Mouse (Mus musculus): Measurements from ENCODE around the gene Arhgap8.
"Not testable (repeated sequence)": the region's sequence is repeated elsewhere in the genome, so short reads cannot be mapped to it uniquely, and the experiment has no call there.

The Arhgap8 gene

DNA sequence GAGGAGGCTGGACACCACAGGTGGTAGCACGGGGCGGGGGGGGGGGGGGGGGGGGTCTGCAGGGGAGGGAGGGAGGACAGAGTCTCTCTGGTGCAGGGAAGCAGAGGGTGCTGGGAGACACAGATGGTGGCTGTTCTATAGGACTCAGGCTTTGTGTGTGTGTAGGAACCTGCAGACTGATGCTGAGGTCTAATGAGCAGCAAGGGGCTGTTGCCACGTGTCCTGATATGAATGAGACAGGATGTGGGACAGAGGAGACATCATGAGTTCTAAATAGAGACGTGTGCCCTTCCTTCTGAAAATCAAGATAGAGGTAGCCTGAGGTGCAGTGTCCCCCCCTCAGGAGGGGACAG lies 17.1 kb downstream of the Arhgap8 start:
- DNase-seq: no peak

DNA sequence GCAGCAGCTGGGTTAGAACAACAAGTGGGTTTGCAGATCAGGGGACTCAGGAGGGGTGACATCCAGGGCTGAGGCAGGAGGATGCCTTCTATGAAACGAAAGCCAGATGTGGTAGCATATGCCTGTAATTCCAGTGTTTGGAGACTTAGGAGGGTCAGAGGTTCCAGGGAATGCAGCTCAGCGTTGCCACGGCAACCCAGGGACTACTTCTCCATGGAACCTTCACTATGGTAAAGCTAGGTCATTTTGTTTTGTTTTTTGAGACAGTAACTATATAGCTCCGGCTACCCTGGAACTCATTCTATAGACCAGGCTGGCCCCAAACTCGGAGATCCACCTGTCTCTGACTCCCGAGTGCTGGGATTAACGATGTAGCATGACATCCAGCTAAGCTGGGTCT lies 18.4 kb downstream of the Arhgap8 start:
- no peak for DNase-seq

GRCm38 (mm10) chr15:84741573-84741972 lies 21.7 kb downstream of the Arhgap8 start:
- DNase-seq: no peak

- DNase-seq: no peak
Measured at GRCm38 (mm10) chr15:84743347-84743746, 23.5 kb downstream of the Arhgap8 start.

DNA sequence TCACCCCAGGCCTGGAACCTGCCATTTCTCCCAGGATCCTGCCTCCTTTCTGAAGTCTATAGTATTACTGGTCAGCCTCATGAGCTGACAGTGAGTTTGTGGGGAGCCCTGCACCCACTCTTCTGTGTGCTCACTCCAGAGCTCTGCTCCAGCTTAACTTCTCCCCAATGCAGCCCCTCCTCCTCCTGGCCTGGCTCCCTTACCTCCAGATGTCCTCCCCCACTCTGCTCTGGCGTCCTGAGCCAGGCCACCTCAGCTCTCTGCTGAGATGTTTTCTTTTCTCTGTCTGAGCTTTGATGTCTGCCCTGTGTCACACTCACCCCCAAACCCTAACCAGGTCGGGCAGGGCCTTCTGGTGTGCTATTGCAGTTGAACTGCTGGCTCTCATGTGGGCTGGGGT lies 24.5 kb downstream of the Arhgap8 start:
- no peak for DNase-seq

- no peak for DNase-seq
Measured at GRCm38 (mm10) chr15:84745831-84746230, 26.0 kb downstream of the Arhgap8 start.

DNA sequence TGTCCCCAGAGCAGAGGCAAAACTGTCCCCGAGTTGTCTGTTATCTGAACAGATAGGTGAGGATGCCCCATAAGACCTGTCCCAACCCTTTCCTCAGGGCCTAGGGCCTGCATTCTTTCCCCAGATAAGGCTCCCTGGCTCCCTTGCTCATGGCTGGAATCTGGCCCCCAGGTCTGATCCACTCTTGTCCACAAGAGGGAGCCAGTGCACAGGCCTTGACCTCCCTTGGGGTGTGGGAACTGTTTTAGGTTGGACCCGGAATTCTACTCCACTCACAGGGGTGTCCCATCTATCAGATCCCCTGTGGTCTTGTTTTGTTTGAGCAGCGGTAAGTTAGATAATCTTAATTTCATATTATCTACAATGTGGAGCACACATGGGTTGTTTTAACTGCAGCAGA lies 35.1 kb downstream of the Arhgap8 start:
- peak; percentile 70 for DNase-seq

DNA sequence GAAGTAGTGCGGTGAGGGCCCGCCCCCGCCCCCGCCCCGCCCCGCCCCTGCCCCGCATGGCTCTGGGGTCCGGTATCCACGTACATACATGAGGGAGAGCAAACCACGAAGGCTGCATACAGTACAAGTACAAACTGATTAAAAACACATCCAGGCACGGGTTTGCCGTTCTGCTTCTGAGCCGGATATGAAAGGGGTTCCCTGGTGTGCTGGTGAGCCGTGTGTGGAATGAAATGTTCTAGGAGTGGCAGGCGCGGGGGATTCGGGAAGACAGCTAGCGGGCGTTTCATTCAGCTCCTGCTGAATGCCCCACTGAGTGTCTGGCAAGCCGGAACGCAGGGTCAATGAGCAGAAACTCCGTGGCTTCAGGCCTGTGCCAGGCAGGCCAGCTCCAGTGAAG lies 36.6 kb downstream of the Arhgap8 start:
- no peak for DNase-seq

DNA sequence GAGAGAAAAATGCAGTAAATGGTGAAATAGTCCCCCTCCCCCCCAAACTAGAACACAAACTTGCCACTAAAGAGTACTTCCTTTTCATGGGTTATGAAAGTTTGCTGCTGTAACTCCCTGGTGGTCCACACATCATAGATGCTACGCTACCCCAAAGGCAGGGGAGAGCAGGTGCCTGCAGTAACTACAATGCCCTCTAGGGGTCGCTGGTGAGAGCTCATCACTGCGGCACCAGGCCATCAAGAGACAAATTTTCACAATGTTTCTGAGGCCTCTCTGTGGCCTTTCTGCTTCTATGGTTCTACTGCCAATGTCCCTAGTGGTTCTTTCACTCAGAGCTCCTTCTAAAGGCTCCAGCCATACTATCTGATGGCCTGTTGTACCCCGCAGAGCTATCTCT lies 38.6 kb downstream of the Arhgap8 start:
- DNase-seq: peak; percentile 22

GRCm38 (mm10) chr15:84762712-84763422 lies 43.0 kb downstream of the Arhgap8 start:
- DNase-seq: no peak

GRCm38 (mm10) chr15:84763423-84763812 lies 43.6 kb downstream of the Arhgap8 start:
- no peak for DNase-seq

- DNase-seq: no peak
Measured at GRCm38 (mm10) chr15:84766621-84767020, 46.8 kb downstream of the Arhgap8 start.

DNA sequence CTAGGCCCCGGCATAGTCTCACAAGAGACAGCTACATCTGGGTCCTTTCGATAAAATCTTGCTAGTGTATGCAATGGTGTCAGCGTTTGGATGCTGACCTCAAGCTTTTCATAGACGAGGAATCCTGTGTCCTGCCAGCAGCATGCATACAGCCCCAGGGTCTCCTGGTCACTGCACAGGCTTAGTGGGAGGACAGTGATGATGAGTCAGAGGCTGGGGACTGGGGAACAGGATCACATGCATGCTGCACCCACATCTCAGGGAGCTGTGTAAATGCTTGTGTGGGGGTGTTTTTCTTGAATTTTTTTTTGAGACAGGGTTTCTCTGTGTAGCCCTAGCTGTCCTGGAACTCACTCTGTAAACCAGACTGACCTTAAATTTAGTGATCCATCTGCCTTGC lies 48.7 kb downstream of the Arhgap8 start:
- not testable (repeated sequence) for DNase-seq

GRCm38 (mm10) chr15:84769641-84770341 lies 49.9 kb downstream of the Arhgap8 start:
- DNase-seq: no peak

DNA sequence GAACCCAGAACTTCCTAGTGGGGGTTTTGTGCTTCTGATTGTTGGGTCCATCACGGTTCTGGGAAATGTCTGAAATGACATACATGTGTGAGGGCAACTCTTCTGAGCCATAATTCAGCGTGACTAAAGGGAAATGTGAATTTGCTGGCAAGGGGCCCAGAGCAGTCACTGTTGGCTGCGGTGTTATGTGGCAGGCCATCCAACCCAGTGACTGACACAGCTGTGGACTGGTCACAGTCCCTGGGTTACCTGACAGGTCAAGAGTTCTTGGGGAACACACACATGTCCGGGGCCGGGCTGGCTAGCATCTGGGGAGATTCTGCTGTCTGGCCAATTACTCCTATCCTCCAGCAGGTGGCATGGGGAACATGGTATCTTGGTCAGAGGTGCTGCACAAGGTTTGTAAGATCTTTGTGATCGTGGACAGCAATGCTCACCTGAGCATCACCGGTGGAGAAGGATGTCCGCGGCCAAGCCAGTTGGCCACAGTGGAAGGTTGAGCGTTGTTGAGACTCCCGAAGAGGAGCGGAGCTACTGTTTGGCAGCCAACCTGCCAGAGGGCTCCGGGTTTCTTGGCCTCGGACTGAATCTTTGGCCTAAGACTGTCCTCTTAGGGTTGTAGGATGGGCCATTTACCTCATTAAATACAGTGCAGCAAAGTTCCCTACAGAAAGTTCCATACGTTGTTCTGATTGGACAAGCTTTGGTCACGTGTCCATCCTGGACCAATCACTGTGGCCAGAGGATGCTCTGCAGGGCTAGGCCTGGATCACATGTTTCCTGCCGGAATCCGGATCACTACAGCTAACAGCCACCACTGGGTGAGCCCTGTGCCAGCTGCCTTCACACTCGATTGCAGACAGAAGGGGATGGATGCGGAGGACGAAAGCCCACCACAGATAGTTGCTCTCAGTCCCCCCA lies 52.6 kb downstream of the Arhgap8 start:
- DNase-seq: peak; percentile 23

GRCm38 (mm10) chr15:84775421-84776174 lies 55.7 kb downstream of the Arhgap8 start:
- no peak for DNase-seq

GRCm38 (mm10) chr15:84778587-84778986 lies 58.7 kb downstream of the Arhgap8 start:
- DNase-seq: no peak

- no peak for DNase-seq
Measured at GRCm38 (mm10) chr15:84784812-84785211, 65.0 kb downstream of the Arhgap8 start.

DNA sequence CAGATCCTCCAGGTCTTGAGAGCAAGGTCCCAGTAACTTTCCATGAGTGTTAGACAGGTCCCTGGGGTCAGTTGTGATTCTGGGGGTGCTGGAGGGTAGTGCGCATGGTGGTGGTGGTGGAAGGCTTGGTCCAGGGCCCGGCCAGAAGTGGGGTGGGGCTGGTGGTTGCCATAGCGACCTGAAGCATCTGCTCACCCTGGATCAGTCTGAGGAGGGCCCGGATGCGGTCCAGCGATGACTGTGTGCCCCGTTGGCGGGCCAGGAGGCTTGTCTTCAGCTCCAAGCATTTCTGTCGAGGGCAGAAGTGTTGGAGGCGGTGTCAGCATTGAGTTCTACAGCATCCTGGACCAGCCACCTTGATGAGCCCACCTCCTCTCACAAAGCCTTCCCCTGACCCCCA lies 67.3 kb downstream of the Arhgap8 start:
- no peak for DNase-seq

DNA sequence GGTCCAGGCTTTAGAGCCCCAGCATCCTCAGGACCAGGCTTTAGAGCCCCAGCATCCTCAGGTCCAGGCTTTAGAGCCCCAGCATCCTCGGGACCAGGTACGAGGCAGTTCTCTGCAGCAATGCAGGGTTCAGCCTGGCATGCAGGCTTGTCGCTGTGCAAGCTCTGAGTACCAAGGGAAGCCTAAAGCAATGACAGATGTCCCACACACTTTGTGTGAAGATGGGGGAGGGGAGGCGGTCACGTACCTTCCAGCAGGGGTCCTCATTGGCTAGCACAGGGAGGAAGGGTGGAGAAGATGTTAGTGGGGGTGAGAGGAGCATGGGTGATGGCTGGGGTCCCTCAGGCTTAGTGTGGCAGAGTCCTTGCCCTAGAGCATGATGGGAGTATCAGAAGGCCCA lies 73.8 kb downstream of the Arhgap8 start:
- DNase-seq: no peak

DNA sequence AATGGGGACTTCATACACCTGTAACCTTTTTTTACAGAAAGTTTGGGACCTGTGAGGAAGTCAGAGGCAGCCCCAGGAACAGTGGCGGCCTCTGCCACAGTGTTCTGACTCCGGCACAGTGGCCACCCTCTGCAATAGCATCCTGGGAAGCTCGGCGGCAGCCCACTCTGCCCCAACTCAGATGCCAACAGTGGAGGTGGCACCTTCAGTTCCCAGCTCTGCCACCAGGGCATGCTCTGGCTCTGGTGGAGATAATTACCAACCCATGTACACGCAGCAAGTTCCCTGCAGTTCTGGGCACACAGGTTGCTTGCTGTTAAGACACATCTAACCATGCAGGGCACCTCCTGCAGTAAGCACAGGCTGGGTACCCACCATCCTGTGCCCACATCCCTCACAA lies 80.3 kb downstream of the Arhgap8 start:
- peak; percentile 8 for DNase-seq

GRCm38 (mm10) chr15:84803685-84804084 lies 83.8 kb downstream of the Arhgap8 start:
- peak; percentile 68 for DNase-seq
